Mouse (Mus musculus): ENCODE measurements around the gene Lpcat3.

DNA sequence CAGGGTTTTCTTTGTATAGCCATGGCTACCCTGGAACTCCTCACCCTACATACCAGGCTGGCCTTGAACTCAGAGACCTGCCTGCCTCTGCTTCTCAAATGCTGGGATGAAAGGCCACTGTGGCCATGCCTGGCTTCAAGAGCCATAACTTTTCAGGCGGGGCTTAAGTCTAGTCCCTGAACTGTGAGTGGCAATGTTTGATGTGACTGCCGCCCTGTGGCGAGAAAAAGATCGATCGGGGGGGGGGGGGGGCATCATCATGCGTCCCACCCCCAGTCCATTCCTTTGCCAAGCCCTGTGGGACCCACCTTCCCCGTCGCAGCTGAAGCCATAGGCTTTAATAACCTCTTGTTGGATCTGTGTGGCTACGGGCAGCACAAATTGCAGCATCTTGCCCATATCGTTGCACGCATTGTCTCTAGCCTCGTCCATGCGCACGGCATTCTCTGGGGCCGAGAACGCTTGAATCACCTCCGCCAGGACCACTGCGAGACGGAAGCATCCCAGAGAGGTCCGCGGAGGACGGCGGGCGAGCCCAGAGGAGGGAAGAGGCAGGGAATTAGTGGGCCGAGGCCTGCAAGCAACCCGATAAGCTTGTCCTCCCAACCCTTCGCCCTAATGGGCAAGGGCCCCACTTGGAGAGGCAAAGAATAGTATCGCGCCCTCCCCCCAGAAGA lies 77.5 kb downstream of the Lpcat3 start:
- no peak for TF ChIP-seq CTCF (IDR thresholded peaks at IDR 0.05; ENCODE audit: low read depth, low read length)
- no peak for TF ChIP-seq GATA1 (IDR thresholded peaks at IDR 0.05; ENCODE audit: borderline replicate concordance, low read length)
